Mouse (Mus musculus): ENCODE measurements around the gene Tmem214.

Gene Tmem214

GRCm38 (mm10) chr5:30867712-30868111 lies at the start of gene Tmem214:
Gene Tmem214 (plus strand): TSS chr5:30868012.
- no peak for DNase-seq

GRCm38 (mm10) chr5:30818758-30819309 lies 49.0 kb upstream of the Tmem214 start:
- DNase-seq = no peak

- DNase-seq = no peak
Measured at GRCm38 (mm10) chr5:30822689-30823088, 45.1 kb upstream of the Tmem214 start.

- no peak for DNase-seq
Measured at GRCm38 (mm10) chr5:30823091-30823490, 44.7 kb upstream of the Tmem214 start.

- no peak for DNase-seq
Measured at GRCm38 (mm10) chr5:30824124-30824988, 43.5 kb upstream of the Tmem214 start.

GRCm38 (mm10) chr5:30825166-30825565 lies 42.6 kb upstream of the Tmem214 start:
- DNase-seq = peak; percentile 46

GRCm38 (mm10) chr5:30825821-30826220 lies 42.0 kb upstream of the Tmem214 start:
- DNase-seq = peak; percentile 83

GRCm38 (mm10) chr5:30833416-30833815 lies 34.4 kb upstream of the Tmem214 start:
- DNase-seq = no peak

GRCm38 (mm10) chr5:30839731-30840130 lies 28.1 kb upstream of the Tmem214 start:
- DNase-seq = no peak

- DNase-seq = no peak
Measured at GRCm38 (mm10) chr5:30841896-30842295, 25.9 kb upstream of the Tmem214 start.

- DNase-seq = no peak
Measured at GRCm38 (mm10) chr5:30849891-30850555, 17.8 kb upstream of the Tmem214 start.

GRCm38 (mm10) chr5:30850556-30850925 lies 17.3 kb upstream of the Tmem214 start:
- no peak for DNase-seq

GRCm38 (mm10) chr5:30853522-30853921 lies 14.3 kb upstream of the Tmem214 start:
- no peak for DNase-seq

- no peak for DNase-seq
Measured at GRCm38 (mm10) chr5:30855674-30856073, 12.1 kb upstream of the Tmem214 start.

- DNase-seq = no peak
Measured at GRCm38 (mm10) chr5:30856124-30856523, 11.7 kb upstream of the Tmem214 start.

- no peak for DNase-seq
Measured at GRCm38 (mm10) chr5:30863852-30864251, 4.0 kb upstream of the Tmem214 start.

- DNase-seq = no peak
Measured at GRCm38 (mm10) chr5:30864322-30864721, 3.5 kb upstream of the Tmem214 start.

- DNase-seq = no peak
Measured at GRCm38 (mm10) chr5:30866871-30867270, 941 bp upstream of the Tmem214 start.

- no peak for DNase-seq
Measured at GRCm38 (mm10) chr5:30868981-30869380, 1.2 kb downstream of the Tmem214 start.

- peak; percentile 90 for DNase-seq
Measured at GRCm38 (mm10) chr5:30869405-30870130, 1.8 kb downstream of the Tmem214 start.

GRCm38 (mm10) chr5:30870131-30870406 lies 2.3 kb downstream of the Tmem214 start:
- DNase-seq = no peak

- DNase-seq = no peak
Measured at GRCm38 (mm10) chr5:30872574-30872973, 4.8 kb downstream of the Tmem214 start.

- DNase-seq = no peak
Measured at GRCm38 (mm10) chr5:30874365-30874764, 6.6 kb downstream of the Tmem214 start.

GRCm38 (mm10) chr5:30878616-30879015 lies 10.8 kb downstream of the Tmem214 start:
- DNase-seq = no peak
